In the genomic region with DNA sequence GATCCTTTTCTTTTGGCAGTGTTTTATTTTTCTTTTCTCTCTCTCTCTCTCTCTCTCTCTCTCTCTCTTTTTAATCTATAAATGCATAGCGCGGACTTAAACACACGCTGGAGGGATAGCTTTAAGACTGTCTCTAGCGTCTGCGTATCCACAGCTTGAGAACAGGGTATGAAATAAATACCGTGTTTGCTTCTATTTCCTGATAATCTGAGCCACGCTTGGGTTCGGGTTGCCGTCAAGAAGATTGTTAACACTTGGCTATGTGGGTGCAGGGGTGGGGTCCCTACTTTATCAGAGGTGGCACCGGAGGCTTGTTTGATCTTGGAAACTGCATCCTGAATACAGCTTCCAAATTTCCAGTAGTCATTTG, we compare ENCODE assay signal across 9 mouse cellular contexts. TPM values are rescaled to one million over a fixed set of nuclear protein-coding genes. Genes with fewer than 3 reads are reported as not detected.
DNase-seq lines count a peak whose midpoint lies in the region; ATAC-seq lines count a peak whose summit lies in the region.
"Had no signal": no experiment of that assay in that cellular context is flagged by ENCODE, and none has a peak within 500 bp of the region (broad histone marks: within the 10 kb centered on the region; RNA-seq: fewer than 3 reads in every experiment).

No protein-coding gene starts in this region.

- H3K27me3 ChIP-seq in heart, embryonic 12.5 days (replicated peaks) = no peaks in the 10 kb centered on the region
- no peaks in the 10 kb centered on the region for H3K27me3 ChIP-seq in forebrain, embryonic 15.5 days
- no peaks in the 10 kb centered on the region for H3K27me3 ChIP-seq in midbrain, embryonic 10.5 days (ENCODE audit: low read depth, poor library complexity, severe bottlenecking)

- peak overlapping the region; percentile 86 for H3K4me2 ChIP-seq in heart, embryonic 12.5 days
- H3K4me2 ChIP-seq in forebrain, embryonic 15.5 days (replicated peaks) = peak overlapping the region; percentile 53

- no peak overlapping the region for H3K27ac ChIP-seq in heart, embryonic 12.5 days (ENCODE audit: poor library complexity, severe bottlenecking)
- peak overlapping the region; percentile 78 for H3K27ac ChIP-seq in forebrain, embryonic 15.5 days (replicated peaks)
- H3K27ac ChIP-seq in midbrain, embryonic 10.5 days (replicated peaks) = 0 out of 2 replicates have a peak overlapping the region, but pooled peaks have one; percentile 46

- ATAC-seq in heart, embryonic 12.5 days (ENCODE audit: insufficient number of reproducible peaks, low FRiP score) = no peak
- ATAC-seq in forebrain, embryonic 15.5 days (replicated peaks) = peak; percentile 64

- H3K4me3 ChIP-seq in heart, embryonic 12.5 days = peak overlapping the region; percentile 51
- peak overlapping the region; percentile 62 for H3K4me3 ChIP-seq in forebrain, embryonic 15.5 days
- peak overlapping the region; percentile 54 for H3K4me3 ChIP-seq in midbrain, embryonic 10.5 days

- peak overlapping the region; percentile 64; the same call in 1 of the 2 replicates for H3K9ac ChIP-seq in heart, embryonic 12.5 days
- H3K9ac ChIP-seq in forebrain, embryonic 15.5 days (replicated peaks) = peak overlapping the region; percentile 48

- H3K9me3 ChIP-seq in heart, embryonic 12.5 days (replicated peaks) = no peaks in the 10 kb centered on the region
- H3K9me3 ChIP-seq in forebrain, embryonic 15.5 days = no peaks in the 10 kb centered on the region
- no peaks in the 10 kb centered on the region for H3K9me3 ChIP-seq in midbrain, embryonic 10.5 days (replicated peaks)

- H3K36me3 ChIP-seq in heart, embryonic 12.5 days = no peaks in the 10 kb centered on the region
- H3K36me3 ChIP-seq in forebrain, embryonic 15.5 days = no peaks in the 10 kb centered on the region
- H3K36me3 ChIP-seq in midbrain, embryonic 10.5 days = no peaks in the 10 kb centered on the region

- intact Hi-C loops in heart, postnatal 14 days (cut with DNase I) = no loop called here

- WGBS in heart, embryonic 12.5 days = 6% methylated on average over 10 of the region's 10 CpGs
- WGBS in forebrain, embryonic 15.5 days = under 1% methylated on average over 10 of the region's 10 CpGs
- WGBS in midbrain, embryonic 10.5 days = 8% methylated on average over 10 of the region's 10 CpGs

- no peak for DNase-seq in heart, postnatal 14 days
- DNase-seq in brain, adult 2 months (ENCODE audit: low read depth, low spot score) = peak; percentile 58
- no peak for DNase-seq in midbrain, embryonic 10.5 days (ENCODE audit: low spot score)
- DNase-seq in ovary, adult 18-20 months (ENCODE audit: low spot score) = no peak
- no peak for DNase-seq in urinary bladder, postnatal 4 days (ENCODE audit: low spot score in 2 of 2)
- DNase-seq in adrenal gland, adult 8-10 months = no peak

- H3K4me1 ChIP-seq in heart, embryonic 12.5 days (replicated peaks) = no peaks in the 10 kb centered on the region
- peaks cover 4% of the 10 kb centered on the region; the same call in 1 of the 2 replicates for H3K4me1 ChIP-seq in forebrain, embryonic 15.5 days
- peaks cover 6% of the 10 kb centered on the region for H3K4me1 ChIP-seq in midbrain, embryonic 10.5 days

RNA-seq across cellular contexts. Expression of a gene that starts 1.2 kb away (rescaled TPM):
- 1.4 and 2.4 TPM in 2 replicates for polyA plus RNA-seq in heart, embryonic 12.5 days (2016; fragmentation: Nextera tagmentation; extraction: Ambion mirVana)
- not detected for total RNA-seq in heart, postnatal 14 days (2021)
- polyA plus RNA-seq in forebrain, embryonic 15.5 days (2015; fragmentation: Nextera tagmentation; extraction: Ambion mirVana) = 15.5 and 17.4 TPM in 2 replicates
- polyA plus RNA-seq in midbrain, embryonic 10.5 days (2016; fragmentation: Nextera tagmentation; extraction: Ambion mirVana) = 0.79 and 2.0 TPM in 2 replicates
- 1 to 10 TPM; 4.6 to 7.8 (median 6.7) TPM for total RNA-seq in adrenal gland, adult 8-10 months (2022)
- polyA plus RNA-seq: testis, adult 2 months had no signal
